Mouse (Mus musculus): ENCODE measurements around the gene Ppp1r12b. TPM values are rescaled to one million over a fixed set of nuclear protein-coding genes. Genes with fewer than 3 reads are reported as not detected.

Ppp1r12b gene
- polyA plus RNA-seq, 1 experiment from 2014 or later = 10.5 TPM

- no peak overlapping the region for H3K9ac ChIP-seq (ENCODE audit: low read length)
- H3K36me3 ChIP-seq (ENCODE audit: control insufficient read depth, insufficient read depth, low read length) = no peaks in the 10 kb centered on the region
- no peaks in the 10 kb centered on the region for H3K9me3 ChIP-seq (ENCODE audit: control insufficient read depth, low read length)
- no peak overlapping the region for H3K4me3 ChIP-seq (ENCODE audit: low read length)
- no peak for ATAC-seq (ENCODE audit: low read depth)
- no peaks in the 10 kb centered on the region for H3K27me3 ChIP-seq (ENCODE audit: control insufficient read depth, insufficient read depth, low read depth, low read length)
- WGBS = 52% methylated on average over 7 of the region's 7 CpGs
- H3K27ac ChIP-seq (ENCODE audit: low read length) = no peak overlapping the region
- H3K4me2 ChIP-seq (ENCODE audit: low read depth, low read length) = no peak overlapping the region
- H3K4me1 ChIP-seq (replicated peaks; ENCODE audit: control insufficient read depth, insufficient read depth, low read length) = peaks cover 26% of the 10 kb centered on the region
These were observed 205.9 kb downstream of the Ppp1r12b start for GRCm38 (mm10) chr1:134749889-134750288.

GRCm38 (mm10) chr1:134747236-134748174 is 208.2 kb downstream of the Ppp1r12b start:
- peak overlapping the region; percentile 18 for H3K4me2 ChIP-seq (ENCODE audit: low read depth, low read length)
- peaks cover 7% of the 10 kb centered on the region for H3K4me1 ChIP-seq (replicated peaks; ENCODE audit: control insufficient read depth, insufficient read depth, low read length)
- 18% methylated on average over 23 of the region's 23 CpGs for WGBS
- H3K4me3 ChIP-seq (ENCODE audit: low read length) = no peak overlapping the region
- no peaks in the 10 kb centered on the region for H3K9me3 ChIP-seq (ENCODE audit: control insufficient read depth, low read length)
- H3K27ac ChIP-seq (ENCODE audit: low read length) = no peak overlapping the region
- H3K9ac ChIP-seq (ENCODE audit: low read length) = no peak overlapping the region
- H3K36me3 ChIP-seq (ENCODE audit: control insufficient read depth, insufficient read depth, low read length) = no peaks in the 10 kb centered on the region
- H3K27me3 ChIP-seq (ENCODE audit: control insufficient read depth, insufficient read depth, low read depth, low read length) = no peaks in the 10 kb centered on the region
- no peak; the same call in 1 of the 2 replicates for ATAC-seq (ENCODE audit: low read depth)

GRCm38 (mm10) chr1:134745648-134746047 is 210.1 kb downstream of the Ppp1r12b start:
- no peaks in the 10 kb centered on the region for H3K9me3 ChIP-seq (ENCODE audit: control insufficient read depth, low read length)
- no peaks in the 10 kb centered on the region for H3K36me3 ChIP-seq (ENCODE audit: control insufficient read depth, insufficient read depth, low read length)
- 42% methylated on average over 6 of the region's 6 CpGs for WGBS
- no peak overlapping the region for H3K4me2 ChIP-seq (ENCODE audit: low read depth, low read length)
- H3K27ac ChIP-seq (ENCODE audit: low read length) = no peak overlapping the region
- no peaks in the 10 kb centered on the region for H3K27me3 ChIP-seq (ENCODE audit: control insufficient read depth, insufficient read depth, low read depth, low read length)
- no peak overlapping the region for H3K9ac ChIP-seq (ENCODE audit: low read length)
- no peak overlapping the region for H3K4me3 ChIP-seq (ENCODE audit: low read length)
- peaks cover 5% of the 10 kb centered on the region for H3K4me1 ChIP-seq (replicated peaks; ENCODE audit: control insufficient read depth, insufficient read depth, low read length)
- no peak for ATAC-seq (ENCODE audit: low read depth)

GRCm38 (mm10) chr1:134741946-134742661 is 213.6 kb downstream of the Ppp1r12b start:
- peak; percentile 79 for ATAC-seq (ENCODE audit: low read depth)
- Histone ChIP-seq H3K4me1 (replicated peaks; ENCODE audit: control insufficient read depth, insufficient read depth, low read length) (no peaks in the 10 kb centered on the region; the same call in none of the 2 replicates), H3K9me3 (ENCODE audit: control insufficient read depth, low read length) (no peaks in the 10 kb centered on the region), H3K36me3 (ENCODE audit: control insufficient read depth, insufficient read depth, low read length) (no peaks in the 10 kb centered on the region), H3K4me3 (ENCODE audit: low read length) (no peak overlapping the region), H3K4me2 (ENCODE audit: low read depth, low read length) (no peak overlapping the region), H3K27me3 (ENCODE audit: control insufficient read depth, insufficient read depth, low read depth, low read length) (no peaks in the 10 kb centered on the region), H3K9ac (ENCODE audit: low read length) (no peak overlapping the region), H3K27ac (ENCODE audit: low read length) (no peak overlapping the region)
- 54% methylated on average over 7 of the region's 7 CpGs for WGBS

GRCm38 (mm10) chr1:134741433-134741832 is 214.3 kb downstream of the Ppp1r12b start:
- no peak for ATAC-seq (ENCODE audit: low read depth)
- H3K36me3 ChIP-seq (ENCODE audit: control insufficient read depth, insufficient read depth, low read length) = no peaks in the 10 kb centered on the region
- no peaks in the 10 kb centered on the region for H3K9me3 ChIP-seq (ENCODE audit: control insufficient read depth, low read length)
- H3K27ac ChIP-seq (ENCODE audit: low read length) = no peak overlapping the region
- H3K4me2 ChIP-seq (ENCODE audit: low read depth, low read length) = no peak overlapping the region
- no peaks in the 10 kb centered on the region; the same call in 1 of the 2 replicates for H3K4me1 ChIP-seq (replicated peaks; ENCODE audit: control insufficient read depth, insufficient read depth, low read length)
- no peaks in the 10 kb centered on the region for H3K27me3 ChIP-seq (ENCODE audit: control insufficient read depth, insufficient read depth, low read depth, low read length)
- 62% methylated on average over 6 of the region's 6 CpGs for WGBS
- no peak overlapping the region for H3K4me3 ChIP-seq (ENCODE audit: low read length)
- no peak overlapping the region for H3K9ac ChIP-seq (ENCODE audit: low read length)

- no peaks in the 10 kb centered on the region for H3K27me3 ChIP-seq (ENCODE audit: control insufficient read depth, insufficient read depth, low read depth, low read length)
- H3K4me2 ChIP-seq (ENCODE audit: low read depth, low read length) = no peak overlapping the region
- H3K4me3 ChIP-seq (ENCODE audit: low read length) = no peak overlapping the region
- no peaks in the 10 kb centered on the region; the same call in 1 of the 2 replicates for H3K4me1 ChIP-seq (replicated peaks; ENCODE audit: control insufficient read depth, insufficient read depth, low read length)
- H3K27ac ChIP-seq (ENCODE audit: low read length) = no peak overlapping the region
- H3K9me3 ChIP-seq (ENCODE audit: control insufficient read depth, low read length) = peaks cover 3% of the 10 kb centered on the region; the same call in 1 of the 2 replicates
- no peak overlapping the region for H3K9ac ChIP-seq (ENCODE audit: low read length)
- WGBS = 48% methylated on average over 9 of the region's 9 CpGs
- ATAC-seq (ENCODE audit: low read depth) = no peak
- no peaks in the 10 kb centered on the region for H3K36me3 ChIP-seq (ENCODE audit: control insufficient read depth, insufficient read depth, low read length)
These were observed 218.3 kb downstream of the Ppp1r12b start for GRCm38 (mm10) chr1:134737463-134737862.

GRCm38 (mm10) chr1:134733659-134734058 is 222.1 kb downstream of the Ppp1r12b start:
- no peak overlapping the region for H3K4me3 ChIP-seq (ENCODE audit: low read length)
- 84% methylated on average over 5 of the region's 5 CpGs for WGBS
- H3K4me2 ChIP-seq (ENCODE audit: low read depth, low read length) = no peak overlapping the region
- H3K27me3 ChIP-seq (ENCODE audit: control insufficient read depth, insufficient read depth, low read depth, low read length) = no peaks in the 10 kb centered on the region
- no peak overlapping the region for H3K9ac ChIP-seq (ENCODE audit: low read length)
- H3K4me1 ChIP-seq (replicated peaks; ENCODE audit: control insufficient read depth, insufficient read depth, low read length) = no peaks in the 10 kb centered on the region
- H3K9me3 ChIP-seq (ENCODE audit: control insufficient read depth, low read length) = peaks cover 5% of the 10 kb centered on the region; the same call in 1 of the 2 replicates
- H3K27ac ChIP-seq (ENCODE audit: low read length) = no peak overlapping the region
- H3K36me3 ChIP-seq (ENCODE audit: control insufficient read depth, insufficient read depth, low read length) = no peaks in the 10 kb centered on the region
- no peak for ATAC-seq (ENCODE audit: low read depth)

GRCm38 (mm10) chr1:134727256-134727655 is 228.5 kb downstream of the Ppp1r12b start:
- ATAC-seq (ENCODE audit: low read depth) = peak; percentile 49; the same call in 1 of the 2 replicates

GRCm38 (mm10) chr1:134726480-134726879 is 229.3 kb downstream of the Ppp1r12b start:
- no peak overlapping the region for H3K27ac ChIP-seq (ENCODE audit: low read length)
- no peaks in the 10 kb centered on the region for H3K27me3 ChIP-seq (ENCODE audit: control insufficient read depth, insufficient read depth, low read depth, low read length)
- no peak for ATAC-seq (ENCODE audit: low read depth)
- H3K36me3 ChIP-seq (ENCODE audit: control insufficient read depth, insufficient read depth, low read length) = no peaks in the 10 kb centered on the region
- H3K9ac ChIP-seq (ENCODE audit: low read length) = no peak overlapping the region
- H3K9me3 ChIP-seq (ENCODE audit: control insufficient read depth, low read length) = no peaks in the 10 kb centered on the region
- peaks cover 5% of the 10 kb centered on the region for H3K4me1 ChIP-seq (replicated peaks; ENCODE audit: control insufficient read depth, insufficient read depth, low read length)
- no peak overlapping the region for H3K4me2 ChIP-seq (ENCODE audit: low read depth, low read length)
- WGBS = 92% methylated on average over 7 of the region's 7 CpGs
- H3K4me3 ChIP-seq (ENCODE audit: low read length) = no peak overlapping the region

More at GRCm38 (mm10) chr1:134727256-134727655, 228.5 kb downstream of the Ppp1r12b start:
- Histone ChIP-seq H3K9ac (ENCODE audit: low read length) (no peak overlapping the region), H3K27me3 (ENCODE audit: control insufficient read depth, insufficient read depth, low read depth, low read length) (no peaks in the 10 kb centered on the region), H3K9me3 (ENCODE audit: control insufficient read depth, low read length) (no peaks in the 10 kb centered on the region), H3K4me1 (replicated peaks; ENCODE audit: control insufficient read depth, insufficient read depth, low read length) (peaks cover 5% of the 10 kb centered on the region), H3K36me3 (ENCODE audit: control insufficient read depth, insufficient read depth, low read length) (no peaks in the 10 kb centered on the region), H3K4me2 (ENCODE audit: low read depth, low read length) (no peak overlapping the region), H3K4me3 (ENCODE audit: low read length) (no peak overlapping the region), H3K27ac (ENCODE audit: low read length) (no peak overlapping the region)
- WGBS = 38% methylated on average over 8 of the region's 8 CpGs

Data from lung, embryonic 16.5 days (tissue).